Mouse (Mus musculus) CH12.LX (cell line): ENCODE data around the gene Lrp6.

ENCODE experiments used
- CHD2 ChIP-seq: IDR thresholded peaks from 2 replicates; pipeline ENCODE4 v1.6.1; 2011; ENCODE audit warnings: low read length, improper control_type of control experiment
- CTCF ChIP-seq, 2 experiments: IDR thresholded peaks in 1 of 2; conservative IDR thresholded peaks in 1 of 2; 2 replicates each; pipeline ENCODE4 v1.5.1; 2011 to 2012; ENCODE audit warnings: low read depth in 2 of 2, low read length in 2 of 2, improper control_type of control experiment in 1 of 2, inconsistent platforms in 1 of 2, mild to moderate bottlenecking in 1 of 2, moderate library complexity in 1 of 2
- E2F4 ChIP-seq: IDR thresholded peaks from 2 replicates; pipeline ENCODE4 v1.6.1; 2011; ENCODE audit warnings: low read depth, low read length, improper control_type of control experiment; ENCODE audit not compliant: insufficient replicate concordance
- EP300 ChIP-seq: IDR thresholded peaks from 2 replicates; pipeline ENCODE4 v1.6.1; 2011; ENCODE audit warnings: low read length, improper control_type of control experiment
- JUN ChIP-seq: IDR thresholded peaks from 2 replicates; pipeline ENCODE4 v1.6.1; 2011; ENCODE audit warnings: low read depth, mild to moderate bottlenecking, low read length, improper control_type of control experiment, moderate library complexity; ENCODE audit not compliant: insufficient read depth
- MYC ChIP-seq: IDR thresholded peaks from 2 replicates; pipeline ENCODE4 v1.6.1; 2011; ENCODE audit warnings: low read depth, mild to moderate bottlenecking, improper control_type of control experiment, low read length
- POLR2A ChIP-seq: IDR thresholded peaks from 2 replicates; pipeline ENCODE4 v1.6.1; 2011; ENCODE audit warnings: low read depth, mild to moderate bottlenecking, improper control_type of control experiment, low read length
- ZC3H11A ChIP-seq: IDR thresholded peaks from 2 replicates; pipeline ENCODE4 v1.6.1; 2012; ENCODE audit warnings: low read depth, mild to moderate bottlenecking, inconsistent platforms, low read length, improper control_type of control experiment
- ZKSCAN1 ChIP-seq: IDR thresholded peaks from 2 replicates; pipeline ENCODE4 v1.6.1; 2012; ENCODE audit warnings: low read depth, inconsistent platforms, low read length, improper control_type of control experiment, borderline replicate concordance
- ZNF384 ChIP-seq: IDR thresholded peaks from 2 replicates; pipeline ENCODE4 v1.6.1; 2012; ENCODE audit warnings: low read depth, low read length, improper control_type of control experiment, inconsistent platforms

DNA sequence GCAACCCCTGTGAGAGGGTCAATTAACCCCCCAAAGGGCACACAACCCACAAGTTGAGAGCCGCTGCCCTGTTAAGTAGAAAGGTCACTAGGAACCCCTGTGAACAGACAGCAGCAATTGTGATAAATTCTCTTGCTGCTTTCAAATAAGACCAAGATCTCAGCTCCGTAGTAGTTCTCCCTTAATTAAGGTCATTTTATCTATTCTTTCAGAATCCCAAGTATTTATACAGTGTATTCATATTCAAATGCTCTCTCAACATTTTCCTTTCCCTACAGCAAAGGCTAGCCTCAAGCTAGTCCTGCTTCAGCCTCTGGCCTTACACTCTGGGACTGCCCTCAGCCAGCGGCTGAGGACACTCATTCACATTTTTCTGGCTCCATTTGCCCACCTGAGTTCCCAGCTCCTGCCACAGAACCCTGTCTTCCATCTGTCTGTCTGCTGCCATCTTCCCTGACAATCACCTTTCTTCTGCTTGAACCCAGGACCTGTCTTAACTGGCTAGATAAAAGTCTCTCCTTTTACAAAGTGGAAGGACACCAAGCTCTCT, 150.1 kb downstream of the Lrp6 start:
- TF ChIP-seq ZKSCAN1 (no peak), JUN (no peak), POLR2A (no peak), ZNF384 (no peak), CTCF (conservative IDR thresholded peaks at IDR 0.05 in 1 of 2, IDR thresholded peaks at IDR 0.05 in 1 of 2; ENCODE audit: low read depth in 2 of 2, low read length in 2 of 2) (no peak), E2F4 (no peak), ZC3H11A (no peak), CHD2 (no peak), EP300 (no peak), MYC (no peak)
